25 mouse cellular contexts compared by ENCODE assay signal in the genomic region with DNA sequence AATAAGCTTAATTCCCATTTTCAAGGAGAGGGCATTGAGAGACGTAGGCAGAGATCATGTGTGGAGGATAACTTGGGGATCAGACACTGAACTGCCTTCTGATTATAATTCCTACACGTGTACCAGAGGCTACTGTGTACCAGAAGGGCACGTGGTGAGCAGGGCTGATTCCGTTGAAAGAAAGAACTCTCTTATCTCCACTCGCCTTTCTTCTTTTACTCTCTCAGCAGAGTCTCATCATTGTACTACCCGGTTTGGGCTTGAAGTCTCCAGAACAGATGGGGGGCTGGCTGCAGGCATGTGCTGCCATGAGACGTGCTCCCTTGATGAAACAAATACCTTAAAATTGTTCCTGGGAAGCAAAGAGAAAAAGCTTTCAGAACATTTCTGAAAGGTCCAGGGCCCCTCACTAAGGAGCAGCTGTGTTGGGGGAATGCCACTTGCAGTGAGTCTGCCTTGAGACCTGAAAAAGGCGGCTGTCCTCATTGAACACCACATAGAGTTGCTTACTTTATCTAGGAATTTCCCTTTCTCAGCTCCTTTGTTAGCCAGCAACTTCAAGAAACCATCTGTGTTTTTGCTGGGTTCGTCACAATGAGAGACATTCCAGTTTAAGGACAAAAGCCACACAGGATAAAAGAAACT. TPM values are rescaled to one million over a fixed set of nuclear protein-coding genes. Genes with fewer than 3 reads are reported as not detected.
DNase-seq lines count a peak whose midpoint lies in the region; ATAC-seq and TF ChIP-seq lines count a peak whose summit lies in the region.
"Had no signal": no experiment of that assay in that cellular context is flagged by ENCODE, and none has a peak within 500 bp of the region (broad histone marks: within the 10 kb centered on the region; RNA-seq: fewer than 3 reads in every experiment).

No protein-coding gene starts in this region.

- TF ChIP-seq CTCF in lung, postnatal 0 days (IDR thresholded peaks at IDR 0.05) = no peak
- TF ChIP-seq CTCF in lung, adult 2 months (IDR thresholded peaks at IDR 0.05; ENCODE audit: insufficient read depth, low read length) = no peak
- TF ChIP-seq CTCF in brain, embryonic 14.5 days (IDR thresholded peaks at IDR 0.05; ENCODE audit: borderline replicate concordance, extremely low read depth, insufficient read depth, insufficient read length) = no peak
- no peak for TF ChIP-seq CTCF in forebrain, postnatal 0 days (IDR thresholded peaks at IDR 0.05; ENCODE audit: low read depth)

- H3K4me3 ChIP-seq in lung, postnatal 0 days (ENCODE audit: low read depth, low read length) = no peak overlapping the region
- H3K4me3 ChIP-seq in lung, adult 2 months (replicated peaks; ENCODE audit: extremely low read depth, low read depth, low read length) = no peak overlapping the region
- no peak overlapping the region for H3K4me3 ChIP-seq in forebrain, postnatal 0 days (ENCODE audit: low read depth, low read length)
- H3K4me3 ChIP-seq: heart, adult 2 months; hindbrain, embryonic 12.5 days; limb, embryonic 13.5 days; liver, embryonic 12.5 days; lung, embryonic 15.5 days; midbrain, embryonic 12.5 days; stomach, embryonic 15.5 days had no signal

- no peak for TF ChIP-seq EP300 in lung, postnatal 0 days (IDR thresholded peaks at IDR 0.05)

- H3K9ac ChIP-seq in lung, postnatal 0 days (replicated peaks; ENCODE audit: low read depth) = no peak overlapping the region
- no peak overlapping the region for H3K9ac ChIP-seq in forebrain, postnatal 0 days
- H3K9ac ChIP-seq: hindbrain, embryonic 12.5 days; limb, embryonic 13.5 days; liver, embryonic 12.5 days; lung, embryonic 15.5 days; midbrain, embryonic 12.5 days; stomach, embryonic 15.5 days had no signal

- intact Hi-C loops in heart, postnatal 25 days (cut with DNase I) = no loop called here

- no peak for ATAC-seq in lung, postnatal 0 days
- peak; percentile 70 for ATAC-seq in forebrain, postnatal 0 days
- ATAC-seq: CD4-positive, CD25-positive, alpha-beta regulatory T cell, adult 4 months; inflammation-experienced regulatory T-cells, adult 6 months; liver, embryonic 12.5 days had no signal

- 67% methylated on average over 9 of the region's 9 CpGs for WGBS in lung, postnatal 0 days
- WGBS in lung, adult 2 months = 72% methylated on average over 9 of the region's 9 CpGs
- WGBS in forebrain, postnatal 0 days = 46% methylated on average over 9 of the region's 9 CpGs

- DNase-seq in heart, adult 11 months = peak; percentile 86
- DNase-seq in heart, postnatal 25 days (ENCODE audit: low spot score) = no peak
- DNase-seq in lung, postnatal 0 days (ENCODE audit: low spot score) = peak; percentile 26
- DNase-seq in lung, adult 2 months = no peak
- DNase-seq in brain, embryonic 14.5 days (ENCODE audit: low read depth) = peak; percentile 56
- DNase-seq in forebrain, postnatal 0 days = peak; percentile 21
- no peak for DNase-seq in thymus, adult 18-20 months
- DNase-seq in cerebellum, adult 11-12 months = no peak
- DNase-seq: adrenal gland, postnatal 36 days; cerebellum, adult 8-10 months; cerebellum, postnatal 36 days; gastrocnemius, postnatal 25 days; heart, adult 2 months; kidney, adult 2 months; layer of hippocampus, adult 9-11 months; thymus, postnatal 36 days had no signal

- no peak overlapping the region for H3K4me2 ChIP-seq in lung, postnatal 0 days (replicated peaks; ENCODE audit: low read depth, low read length)
- H3K4me2 ChIP-seq in forebrain, postnatal 0 days (ENCODE audit: low read depth) = no peak overlapping the region
- H3K4me2 ChIP-seq: hindbrain, embryonic 12.5 days; limb, embryonic 13.5 days; liver, embryonic 12.5 days; lung, embryonic 15.5 days; midbrain, embryonic 12.5 days; stomach, embryonic 15.5 days had no signal

- H3K27ac ChIP-seq in lung, postnatal 0 days (ENCODE audit: low read length) = no peak overlapping the region
- no peak overlapping the region for H3K27ac ChIP-seq in forebrain, postnatal 0 days (ENCODE audit: low read depth, low read length)
- H3K27ac ChIP-seq: heart, adult 2 months; hindbrain, embryonic 12.5 days; kidney, postnatal 0 days; limb, embryonic 13.5 days; liver, embryonic 12.5 days; lung, embryonic 15.5 days; midbrain, embryonic 12.5 days; stomach, embryonic 15.5 days had no signal

- H3K36me3 ChIP-seq in lung, postnatal 0 days (ENCODE audit: insufficient read depth, low read length) = peaks cover 4% of the 10 kb centered on the region; the same call in 1 of the 2 replicates
- peaks cover 20% of the 10 kb centered on the region for H3K36me3 ChIP-seq in forebrain, postnatal 0 days (ENCODE audit: insufficient read depth)

- no peaks in the 10 kb centered on the region for H3K9me3 ChIP-seq in lung, postnatal 0 days (ENCODE audit: low read length)
- no peaks in the 10 kb centered on the region for H3K9me3 ChIP-seq in forebrain, postnatal 0 days (ENCODE audit: low read length)
- H3K9me3 ChIP-seq: hindbrain, embryonic 12.5 days; limb, embryonic 13.5 days; liver, embryonic 12.5 days; lung, embryonic 15.5 days; midbrain, embryonic 12.5 days; stomach, embryonic 15.5 days had no signal

- H3K27me3 ChIP-seq in lung, postnatal 0 days (replicated peaks; ENCODE audit: insufficient read depth, low read length) = no peaks in the 10 kb centered on the region
- H3K27me3 ChIP-seq in forebrain, postnatal 0 days (ENCODE audit: insufficient read depth, low read length) = no peaks in the 10 kb centered on the region
- H3K27me3 ChIP-seq: hindbrain, embryonic 12.5 days; limb, embryonic 13.5 days; liver, embryonic 12.5 days; lung, embryonic 15.5 days; midbrain, embryonic 12.5 days; stomach, embryonic 15.5 days had no signal

- TF ChIP-seq POLR2A in lung, adult 2 months (IDR thresholded peaks at IDR 0.05; ENCODE audit: borderline replicate concordance, extremely low read depth, low read depth, low read length) = no peak
- TF ChIP-seq POLR2A in brain, embryonic 14.5 days (IDR thresholded peaks at IDR 0.05; ENCODE audit: borderline replicate concordance, extremely low read depth, insufficient read depth, insufficient read length, poor library complexity, severe bottlenecking) = no peak

- H3K4me1 ChIP-seq in lung, postnatal 0 days (ENCODE audit: insufficient read depth, low read depth, low read length) = no peaks in the 10 kb centered on the region
- no peaks in the 10 kb centered on the region for H3K4me1 ChIP-seq in lung, adult 2 months (ENCODE audit: control insufficient read depth, insufficient read depth, low read length)
- H3K4me1 ChIP-seq in forebrain, postnatal 0 days (ENCODE audit: insufficient read depth) = no peaks in the 10 kb centered on the region
- H3K4me1 ChIP-seq: hindbrain, embryonic 12.5 days; limb, embryonic 13.5 days; liver, embryonic 12.5 days; lung, embryonic 15.5 days; midbrain, embryonic 12.5 days; stomach, embryonic 15.5 days had no signal

RNA-seq across cellular contexts. Expression of gene Snrnp48, which starts 25.6 kb away (rescaled TPM):
- total RNA-seq in heart, postnatal 25 days (2021) = 10 to 100 TPM in 1 of 2 experiments, 1 to 10 TPM in 1; 9.7 to 10.3 TPM
- polyA plus RNA-seq in lung, postnatal 0 days (2015; fragmentation: Nextera tagmentation; extraction: Ambion mirVana) = 24.0 and 24.8 TPM in 2 replicates
- polyA plus RNA-seq in lung, adult 2 months (2012; rRNA removed) = 31.6 and 31.7 TPM in 2 replicates
- 37.5 and 37.6 TPM in 2 replicates for polyA plus RNA-seq in brain, embryonic 14.5 days (2012; rRNA removed)
- 14.9 and 17.1 TPM in 2 replicates for total RNA-seq in forebrain, postnatal 0 days (2014; rRNA removed)
- 16.9 and 19.1 TPM in 2 replicates for polyA plus RNA-seq in forebrain, postnatal 0 days (2015; fragmentation: Nextera tagmentation; extraction: Ambion mirVana)

Comparison
In these comparisons a context has a peak if more than half of its experiments do, and no peak if none do; other contexts are left out.
1. DNase-seq: peak in heart, adult 11 months (single experiment), lung, postnatal 0 days (single experiment), brain, embryonic 14.5 days (single experiment) and forebrain, postnatal 0 days (single experiment); none in heart, postnatal 25 days (single experiment), lung, adult 2 months (single experiment), thymus, adult 18-20 months (0 of 2) and cerebellum, adult 11-12 months (single experiment).